Mouse (Mus musculus) liver, embryonic 16.5 days (tissue): Measurements from ENCODE around the gene Adgrg1. TPM values are rescaled to one million over a fixed set of nuclear protein-coding genes. Genes with fewer than 3 reads are reported as not detected.

Experiments used
- ATAC-seq: fragments of 200-750 bp; cut with Nextera tagmentation; 2 replicates; pipeline ENCODE4 v1.8.0; 2017; ENCODE audit warnings: low read depth, mild to moderate bottlenecking, moderate number of reproducible peaks, moderate library complexity
- H3K27ac ChIP-seq: fragments of 300-500 bp; sonication (generic); 2 replicates; pipeline ENCODE4 v1.5.1; 2014; ENCODE audit warnings: mild to moderate bottlenecking, low read length
- H3K27me3 ChIP-seq: fragments of 300-500 bp; sonication (generic); 2 replicates; pipeline ENCODE4 v1.6.1; 2014; ENCODE audit warnings: low read depth, low read length, mixed read lengths; ENCODE audit not compliant: control insufficient read depth, insufficient read depth
- H3K36me3 ChIP-seq: fragments of 300-500 bp; sonication (generic); 2 replicates; pipeline ENCODE4 v1.6.1; 2014; ENCODE audit warnings: mild to moderate bottlenecking; ENCODE audit not compliant: control insufficient read depth, insufficient read depth
- H3K4me1 ChIP-seq: fragments of 300-500 bp; sonication (generic); 2 replicates; pipeline ENCODE4 v1.6.1; 2014; ENCODE audit warnings: low read depth, low read length, mixed read lengths; ENCODE audit not compliant: control insufficient read depth
- H3K4me2 ChIP-seq: fragments of 300-500 bp; sonication (generic); 2 replicates; pipeline ENCODE4 v1.6.1; 2014; ENCODE audit warnings: low read depth, low read length, mixed read lengths
- H3K4me3 ChIP-seq: fragments of 300-500 bp; sonication (generic); 2 replicates; pipeline ENCODE4 v1.5.1; 2014; ENCODE audit warnings: low read depth, mild to moderate bottlenecking, low read length
- H3K9ac ChIP-seq: fragments of 300-500 bp; sonication (generic); 2 replicates; pipeline ENCODE4 v1.6.1; 2014; ENCODE audit warnings: low read depth, low read length
- H3K9me3 ChIP-seq: fragments of 300-500 bp; sonication (generic); replicated peaks from 2 replicates; pipeline ENCODE4 v1.6.1; 2016; ENCODE audit warnings: low read length; ENCODE audit not compliant: control insufficient read depth
- WGBS: fragments of 180-500 bp; shearing (Covaris S2); extraction: QIAGEN DNeasy Blood & Tissue Kit; methylation state at CpG from one replicate; pipeline ENCODE4 v1.1.7; 2014; ENCODE audit not compliant: insufficient replicate concordance; 5-methylcytosine and 5-hydroxymethylcytosine counted together
- polyA plus RNA-seq: library from polyadenylated mRNA; unstranded; fragments of >200 nt; fragmentation: Nextera tagmentation; extraction: Ambion mirVana; gene quantifications from 2 replicates; pipeline ENCODE4 v1.2.1, GENCODE M21; 2015

Adgrg1 gene
- polyA plus RNA-seq, 1 experiment from 2014 or later, result 50.6 TPM

DNA sequence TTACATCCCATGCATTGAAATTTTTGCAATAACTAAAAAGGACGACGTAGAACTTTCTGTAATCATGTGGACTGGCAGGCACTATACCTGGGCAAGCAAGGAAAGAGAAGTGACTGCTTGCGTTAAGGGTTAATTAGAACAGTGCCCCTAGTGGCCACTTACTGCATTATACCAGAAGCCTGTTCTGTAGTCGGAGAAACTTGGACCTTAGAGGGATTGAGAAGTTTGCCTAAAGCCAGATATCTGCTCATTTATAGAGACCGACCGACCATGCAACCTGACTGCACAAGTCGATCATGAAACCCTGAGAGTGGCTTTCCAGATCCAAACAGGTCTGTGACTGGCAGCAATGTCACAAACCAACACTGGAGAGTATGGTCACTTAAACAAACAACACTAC lies 8.0 kb upstream of the Adgrg1 start:
- ATAC-seq, result no peak
- no peaks in the 10 kb centered on the region for H3K27me3 ChIP-seq
- no peak overlapping the region for H3K9ac ChIP-seq
- no peak overlapping the region for H3K4me2 ChIP-seq
- no peaks in the 10 kb centered on the region for H3K36me3 ChIP-seq
- H3K27ac ChIP-seq, result peak overlapping the region; percentile 94
- no peak overlapping the region for H3K4me3 ChIP-seq
- no peaks in the 10 kb centered on the region for H3K9me3 ChIP-seq
- WGBS, result 6% methylated on average over 7 of the region's 7 CpGs
- H3K4me1 ChIP-seq, result peaks cover 69% of the 10 kb centered on the region

DNA sequence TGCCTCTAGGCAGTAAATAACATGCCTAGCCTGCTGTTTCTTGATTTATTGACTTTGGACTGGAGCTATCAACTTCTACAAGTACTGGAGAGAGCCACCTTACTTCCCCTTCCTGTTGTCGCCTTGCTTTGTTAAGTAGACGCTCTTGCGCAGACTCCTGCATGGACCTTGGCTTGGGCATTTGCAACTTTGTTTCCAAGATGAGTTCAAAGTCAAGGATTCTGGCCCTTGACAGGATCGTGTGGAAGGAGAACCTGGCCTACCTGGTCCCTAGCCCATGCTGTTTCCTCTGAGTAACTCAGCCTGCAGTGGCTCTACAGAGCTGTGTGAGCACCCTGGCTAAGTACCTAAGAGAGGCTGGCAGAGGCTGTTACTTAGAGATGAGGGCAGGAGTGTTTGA lies 7.5 kb upstream of the Adgrg1 start:
- H3K4me1 ChIP-seq, result peaks cover 65% of the 10 kb centered on the region
- ATAC-seq, result no peak
- H3K27ac ChIP-seq, result peak overlapping the region; percentile 77
- H3K9me3 ChIP-seq, result no peaks in the 10 kb centered on the region
- H3K27me3 ChIP-seq, result no peaks in the 10 kb centered on the region
- H3K36me3 ChIP-seq, result no peaks in the 10 kb centered on the region
- no peak overlapping the region for H3K4me3 ChIP-seq
- no peak overlapping the region for H3K9ac ChIP-seq
- no peak overlapping the region for H3K4me2 ChIP-seq
- 18% methylated on average over 4 of the region's 4 CpGs for WGBS

DNA sequence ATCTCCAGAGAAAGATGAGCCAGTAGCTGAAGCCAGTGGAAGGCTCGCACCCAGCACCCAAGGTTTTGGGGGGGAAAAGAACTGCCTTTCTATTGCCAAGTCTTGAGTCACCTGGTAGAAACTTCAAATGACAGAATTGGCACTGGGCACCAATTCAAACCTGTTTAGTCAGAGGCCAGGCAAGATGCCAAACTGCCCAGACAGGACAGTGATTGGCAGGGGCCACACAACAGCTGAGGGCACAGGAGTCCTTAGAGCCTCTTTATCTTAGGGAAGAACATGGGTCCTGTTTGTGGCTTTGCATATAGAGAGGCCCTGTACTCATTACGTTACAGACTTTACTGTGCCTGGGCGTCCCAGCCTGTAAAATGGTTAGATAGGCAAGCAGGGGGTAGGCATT lies 7.0 kb upstream of the Adgrg1 start:
- Histone ChIP-seq H3K27ac (peak overlapping the region; percentile 77), H3K4me3 (no peak overlapping the region), H3K4me1 (peaks cover 61% of the 10 kb centered on the region), H3K4me2 (no peak overlapping the region), H3K9me3 (no peaks in the 10 kb centered on the region), H3K9ac (0 out of 2 replicates have a peak overlapping the region, but pooled peaks have one; percentile 11), H3K27me3 (no peaks in the 10 kb centered on the region), H3K36me3 (no peaks in the 10 kb centered on the region)
- ATAC-seq, result no peak; the same call in 1 of the 2 replicates
- 52% methylated on average over 3 of the region's 3 CpGs for WGBS

DNA sequence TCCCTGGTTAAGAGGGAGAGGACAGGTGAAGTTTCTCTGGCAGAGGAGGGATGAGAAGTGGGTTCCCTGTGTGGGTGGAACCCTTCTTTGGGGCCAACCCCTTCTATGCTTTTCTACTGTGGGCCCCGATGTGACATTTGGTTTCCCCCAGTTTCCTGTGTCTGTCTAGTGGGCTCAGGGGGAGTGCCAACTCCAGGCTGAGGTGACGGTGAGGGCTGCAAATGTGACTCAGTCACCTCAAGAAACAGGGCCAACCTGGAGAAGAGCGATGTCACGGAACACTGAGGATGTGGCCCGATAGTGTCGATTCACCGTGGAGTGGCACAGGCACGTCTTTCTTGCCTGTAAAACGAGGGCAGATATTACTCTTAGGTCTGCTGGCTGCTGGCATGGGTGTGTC lies 1.3 kb upstream of the Adgrg1 start:
- H3K4me1 ChIP-seq, result peaks cover 44% of the 10 kb centered on the region
- WGBS, result 47% methylated on average over 9 of the region's 9 CpGs
- no peak overlapping the region for H3K4me2 ChIP-seq
- H3K9me3 ChIP-seq, result no peaks in the 10 kb centered on the region
- H3K27me3 ChIP-seq, result no peaks in the 10 kb centered on the region; the same call in 1 of the 2 replicates
- H3K36me3 ChIP-seq, result no peaks in the 10 kb centered on the region
- H3K9ac ChIP-seq, result no peak overlapping the region
- ATAC-seq, result no peak
- H3K27ac ChIP-seq, result no peak overlapping the region
- H3K4me3 ChIP-seq, result no peak overlapping the region

DNA sequence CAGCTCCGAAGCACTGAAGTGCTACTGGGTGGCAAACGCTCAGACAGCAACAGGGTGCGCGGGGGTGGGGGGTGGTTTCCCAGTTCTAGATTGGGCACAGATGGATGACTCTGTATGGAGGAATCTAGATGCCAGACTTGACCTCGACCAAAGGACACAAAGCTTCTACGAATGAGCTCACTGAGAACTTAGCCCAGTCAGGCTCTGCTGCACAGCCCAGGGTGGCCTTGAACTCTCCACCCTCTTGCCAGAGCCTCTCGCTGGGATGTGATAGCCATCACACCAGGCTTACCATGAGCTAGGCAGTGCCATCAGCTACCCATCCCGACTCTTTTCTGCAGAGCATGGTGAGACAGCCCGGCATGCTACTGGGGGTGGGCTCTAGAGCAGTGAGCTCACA lies 765 bp upstream of the Adgrg1 start:
- H3K4me2 ChIP-seq, result no peak overlapping the region
- H3K27ac ChIP-seq, result no peak overlapping the region
- WGBS, result 60% methylated on average over 9 of the region's 9 CpGs
- H3K4me1 ChIP-seq, result peaks cover 49% of the 10 kb centered on the region
- ATAC-seq, result no peak
- no peak overlapping the region for H3K9ac ChIP-seq
- H3K4me3 ChIP-seq, result no peak overlapping the region
- H3K27me3 ChIP-seq, result no peaks in the 10 kb centered on the region; the same call in 1 of the 2 replicates
- no peaks in the 10 kb centered on the region for H3K9me3 ChIP-seq
- no peaks in the 10 kb centered on the region for H3K36me3 ChIP-seq

DNA sequence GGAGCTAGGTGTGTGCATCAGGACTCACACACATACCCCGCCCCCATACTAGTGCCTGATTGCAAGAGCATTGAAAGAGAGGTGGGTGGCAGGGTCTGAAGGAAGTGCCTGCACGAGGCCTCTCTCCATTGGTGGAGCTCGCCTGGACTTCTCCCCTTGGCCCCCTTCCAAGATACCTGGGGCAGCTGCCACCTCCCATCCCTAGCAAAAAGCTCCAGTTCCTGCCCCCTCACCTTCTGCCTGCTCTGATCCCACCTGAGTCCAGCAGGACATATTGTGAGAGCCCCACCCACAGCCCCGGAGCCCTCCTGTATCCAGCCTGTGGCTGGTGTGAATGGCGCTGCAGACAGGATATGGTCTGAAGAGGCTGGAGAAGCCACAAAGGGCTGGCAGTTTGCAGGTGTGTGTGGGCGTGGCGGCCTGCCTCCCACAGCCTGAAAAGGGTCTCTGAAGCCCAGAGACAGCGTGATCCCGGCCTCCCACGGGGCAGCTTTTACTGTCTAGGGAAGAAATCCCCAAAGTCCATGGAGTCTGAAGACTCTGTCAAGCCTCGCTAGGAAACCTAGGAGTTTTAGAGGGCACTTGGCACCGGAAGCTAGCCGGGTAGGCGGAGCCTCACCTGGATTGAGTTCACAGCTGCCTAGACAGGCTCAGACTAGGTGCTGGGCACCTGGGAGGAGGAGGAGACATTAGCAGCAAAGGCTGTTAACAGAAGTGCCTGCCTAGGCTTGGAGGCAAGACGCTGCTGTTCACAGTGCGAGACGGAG lies 2.3 kb downstream of the Adgrg1 start:
- peaks cover 59% of the 10 kb centered on the region for H3K4me1 ChIP-seq
- H3K9me3 ChIP-seq, result no peaks in the 10 kb centered on the region
- WGBS, result 8% methylated on average over 17 of the region's 17 CpGs
- no peaks in the 10 kb centered on the region for H3K36me3 ChIP-seq
- H3K4me2 ChIP-seq, result peak overlapping the region; percentile 73
- no peaks in the 10 kb centered on the region; the same call in 1 of the 2 replicates for H3K27me3 ChIP-seq
- peak overlapping the region; percentile 52 for H3K9ac ChIP-seq
- peak overlapping the region; percentile 50 for H3K4me3 ChIP-seq
- ATAC-seq, result peak; percentile 27
- peak overlapping the region; percentile 65 for H3K27ac ChIP-seq

DNA sequence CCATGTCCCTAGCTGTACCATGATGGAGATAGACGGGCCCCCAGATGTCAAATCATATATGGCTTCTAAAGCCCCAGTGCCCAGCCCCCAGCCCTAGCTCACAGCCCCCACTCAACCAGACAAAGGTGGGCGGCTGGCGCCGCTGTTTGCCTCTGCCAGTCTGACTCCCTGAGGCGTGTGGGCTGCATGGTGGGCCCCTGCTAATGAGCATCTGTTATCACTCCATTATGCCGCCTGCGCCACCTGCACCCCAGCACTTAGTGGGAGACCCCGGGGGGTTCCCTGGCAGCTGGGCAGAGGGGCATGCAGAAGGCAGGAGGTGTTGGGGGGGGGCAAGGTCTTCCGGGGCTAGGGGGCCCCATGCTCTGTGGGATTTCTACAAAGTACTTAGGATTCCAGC lies 3.6 kb downstream of the Adgrg1 start:
- Histone ChIP-seq H3K27me3 (no peaks in the 10 kb centered on the region; the same call in 1 of the 2 replicates), H3K36me3 (no peaks in the 10 kb centered on the region), H3K9me3 (no peaks in the 10 kb centered on the region), H3K4me2 (peak overlapping the region; percentile 73), H3K27ac (no peak overlapping the region), H3K4me3 (peak overlapping the region; percentile 50), H3K4me1 (peaks cover 67% of the 10 kb centered on the region), H3K9ac (peak overlapping the region; percentile 45)
- no peak for ATAC-seq
- WGBS, result 15% methylated on average over 9 of the region's 9 CpGs

DNA sequence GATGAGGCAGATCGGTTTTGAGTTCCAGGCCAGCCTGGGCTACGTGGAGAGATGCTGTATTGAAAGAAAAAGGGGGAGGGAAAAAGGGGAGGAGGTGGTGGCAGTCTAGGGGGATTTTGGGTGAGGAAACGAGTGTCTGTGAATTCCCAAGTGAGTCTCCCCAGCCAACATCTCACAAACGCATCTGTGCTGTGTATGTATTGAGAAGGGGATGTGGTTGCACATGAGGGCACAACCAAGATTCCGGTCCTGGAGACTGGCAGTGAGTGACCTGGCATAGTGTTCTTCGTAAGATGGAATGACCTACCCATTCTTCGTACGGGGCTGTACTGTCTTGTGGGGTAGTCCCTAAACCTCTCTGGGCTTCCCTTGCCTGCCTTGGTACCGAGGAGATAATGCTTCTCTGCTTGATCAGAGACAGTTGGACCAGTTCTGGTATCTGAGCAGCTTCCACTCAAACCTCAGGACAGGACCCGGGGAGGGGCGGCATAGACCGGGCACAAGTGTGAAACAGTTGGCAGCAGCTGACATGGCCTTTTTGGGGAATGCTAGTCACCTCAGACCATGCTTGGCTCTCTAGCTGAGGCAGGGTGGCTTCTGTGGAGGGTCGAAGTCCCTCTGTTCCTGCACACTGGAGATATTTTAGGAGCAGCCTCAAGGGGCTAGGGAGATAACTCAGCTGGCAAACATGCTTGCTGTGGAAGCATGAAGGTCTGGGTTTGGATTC lies 4.2 kb downstream of the Adgrg1 start:
- 18% methylated on average over 13 of the region's 13 CpGs for WGBS
- peaks cover 70% of the 10 kb centered on the region for H3K4me1 ChIP-seq
- no peaks in the 10 kb centered on the region; the same call in 1 of the 2 replicates for H3K27me3 ChIP-seq
- no peak for ATAC-seq
- H3K27ac ChIP-seq, result peak overlapping the region; percentile 7; the same call in 1 of the 2 replicates
- no peaks in the 10 kb centered on the region for H3K36me3 ChIP-seq
- H3K9ac ChIP-seq, result no peak overlapping the region; the same call in 1 of the 2 replicates
- peak overlapping the region; percentile 50; the same call in 1 of the 2 replicates for H3K4me3 ChIP-seq
- peak overlapping the region; percentile 73 for H3K4me2 ChIP-seq
- H3K9me3 ChIP-seq, result no peaks in the 10 kb centered on the region

DNA sequence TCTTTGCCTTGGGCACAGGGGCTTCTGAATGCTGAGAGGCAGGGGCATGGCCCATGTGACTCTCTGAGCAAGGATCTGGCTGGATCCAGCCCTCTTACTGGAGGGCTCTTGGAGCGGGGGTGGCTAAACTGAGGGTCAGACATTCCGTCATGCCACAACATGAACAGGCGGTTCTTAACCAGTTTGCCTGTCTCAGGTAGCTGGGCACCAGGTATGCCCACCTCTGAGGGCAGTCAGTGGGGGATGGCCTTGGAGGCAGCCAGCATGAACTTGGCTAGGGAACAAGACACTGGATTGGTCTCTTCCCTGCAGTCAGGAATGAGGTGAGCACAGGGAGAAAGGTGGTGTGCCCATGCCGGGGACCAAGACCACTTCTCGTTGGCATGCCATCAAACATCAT lies 5.6 kb downstream of the Adgrg1 start:
- Histone ChIP-seq H3K27me3 (no peaks in the 10 kb centered on the region; the same call in 1 of the 2 replicates), H3K36me3 (no peaks in the 10 kb centered on the region), H3K4me3 (no peak overlapping the region), H3K4me1 (peaks cover 69% of the 10 kb centered on the region), H3K27ac (no peak overlapping the region), H3K9ac (no peak overlapping the region), H3K9me3 (no peaks in the 10 kb centered on the region), H3K4me2 (no peak overlapping the region)
- no peak for ATAC-seq
- WGBS, result 63% methylated on average over 5 of the region's 5 CpGs
